Mouse (Mus musculus) liver, embryonic 14.5 days (tissue): ENCODE results near the gene Rhbdf2.

Experiments
- CTCF ChIP-seq: IDR thresholded peaks from 2 replicates; pipeline ENCODE4 v1.5.1; 2016; ENCODE audit warnings: antibody characterized with exemption, low read depth, control low read depth
- EP300 ChIP-seq: IDR thresholded peaks from 2 replicates; pipeline ENCODE4 v1.6.1; 2016; ENCODE audit warnings: antibody characterized with exemption, low read depth

- peak; percentile 95 for TF ChIP-seq CTCF
- TF ChIP-seq EP300 = no peak
These were observed 1.5 kb downstream of the Rhbdf2 start for GRCm38 (mm10) chr11:116625081-116626000.
